Mouse (Mus musculus): ENCODE results near the gene Methig1. TPM values are rescaled to one million over a fixed set of nuclear protein-coding genes. Genes with fewer than 3 reads are reported as not detected.

The Methig1 gene
- polyA plus RNA-seq, 1 experiment from 2014 or later = 0.13 TPM

DNA sequence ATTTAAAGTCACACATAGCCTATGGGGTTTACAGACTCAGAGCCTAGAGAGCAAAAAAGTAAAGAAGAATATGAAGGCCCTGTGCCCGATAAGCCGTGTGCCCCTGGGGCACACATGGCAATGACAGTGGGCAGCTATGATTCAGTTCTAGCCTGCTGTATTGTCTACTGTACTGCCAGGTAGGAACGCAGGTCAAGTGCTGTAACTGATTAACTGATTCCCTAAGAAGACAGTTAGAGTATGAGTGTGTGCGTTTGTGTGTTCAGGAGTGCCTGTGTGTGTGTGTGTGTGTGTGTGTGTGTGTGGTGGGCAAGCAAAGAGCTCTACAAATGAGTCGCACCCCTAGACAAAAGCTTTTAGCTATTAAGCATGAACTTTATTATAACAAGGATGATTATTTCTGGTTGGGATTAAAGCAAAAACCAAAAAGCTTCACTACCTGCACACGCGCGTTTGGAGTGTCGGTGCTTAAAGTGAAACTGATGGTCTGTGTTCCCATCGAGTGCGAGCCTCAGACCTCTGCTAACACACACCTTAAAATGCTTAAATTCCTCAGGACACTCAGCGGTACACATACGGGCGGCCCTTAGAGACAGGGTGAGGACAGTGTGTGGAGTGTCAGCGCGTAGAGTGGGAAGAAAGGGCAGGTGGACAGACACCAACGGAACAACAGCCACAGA lies 34.7 kb downstream of the Methig1 start:
- WGBS (ENCODE audit: insufficient replicate concordance) = 85% methylated on average over 17 of the region's 17 CpGs
- Histone ChIP-seq H3K27ac (ENCODE audit: low read length) (peak overlapping the region; percentile 25), H3K36me3 (ENCODE audit: control insufficient read depth, insufficient read depth) (no peaks in the 10 kb centered on the region), H3K4me3 (ENCODE audit: low read depth, low read length) (no peak overlapping the region), H3K27me3 (ENCODE audit: control insufficient read depth, insufficient read depth, low read depth, low read length) (no peaks in the 10 kb centered on the region), H3K4me1 (ENCODE audit: control insufficient read depth, low read depth, low read length) (peaks cover 34% of the 10 kb centered on the region), H3K9ac (ENCODE audit: low read depth, low read length) (no peak overlapping the region), H3K9me3 (replicated peaks; ENCODE audit: control insufficient read depth, low read length) (no peaks in the 10 kb centered on the region), H3K4me2 (ENCODE audit: low read depth, low read length) (no peak overlapping the region)
- ATAC-seq (ENCODE audit: low read depth) = peak; percentile 39; the same call in 1 of the 2 replicates

DNA sequence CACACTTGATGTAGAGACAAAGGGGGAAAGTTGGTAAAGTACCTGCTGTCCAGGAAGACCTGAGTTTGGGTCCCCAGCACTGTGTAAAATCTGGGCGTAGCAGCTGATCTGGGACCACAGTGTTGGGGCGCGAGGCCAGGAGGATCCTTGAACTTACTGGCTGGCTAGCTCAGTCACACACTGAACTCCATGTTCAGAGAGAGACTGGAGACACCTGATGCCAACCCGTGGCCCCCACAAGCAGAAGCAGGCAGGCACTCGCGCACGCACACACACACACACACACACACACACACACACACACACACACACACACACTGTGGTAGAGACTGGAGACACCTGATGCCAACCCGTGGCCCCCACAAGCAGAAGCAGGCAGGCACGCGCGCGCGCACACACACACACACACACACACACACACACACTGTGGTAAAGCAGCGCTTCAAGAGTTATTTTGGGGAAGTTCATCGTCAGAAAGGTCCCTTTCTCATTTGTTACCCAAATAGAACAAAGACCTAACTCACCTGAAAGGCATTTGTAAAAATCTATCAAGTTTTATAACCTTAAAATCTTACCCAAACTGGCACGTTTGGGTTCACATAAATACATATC lies 35.4 kb downstream of the Methig1 start:
- Histone ChIP-seq H3K9me3 (replicated peaks; ENCODE audit: control insufficient read depth, low read length) (no peaks in the 10 kb centered on the region), H3K36me3 (ENCODE audit: control insufficient read depth, insufficient read depth) (peaks cover 6% of the 10 kb centered on the region; the same call in 1 of the 2 replicates), H3K4me3 (ENCODE audit: low read depth, low read length) (no peak overlapping the region), H3K27me3 (ENCODE audit: control insufficient read depth, insufficient read depth, low read depth, low read length) (no peaks in the 10 kb centered on the region), H3K4me2 (ENCODE audit: low read depth, low read length) (no peak overlapping the region), H3K9ac (ENCODE audit: low read depth, low read length) (no peak overlapping the region), H3K27ac (ENCODE audit: low read length) (no peak overlapping the region), H3K4me1 (ENCODE audit: control insufficient read depth, low read depth, low read length) (peaks cover 39% of the 10 kb centered on the region)
- no peak for ATAC-seq (ENCODE audit: low read depth)
- 70% methylated on average over 16 of the region's 16 CpGs for WGBS (ENCODE audit: insufficient replicate concordance)

DNA sequence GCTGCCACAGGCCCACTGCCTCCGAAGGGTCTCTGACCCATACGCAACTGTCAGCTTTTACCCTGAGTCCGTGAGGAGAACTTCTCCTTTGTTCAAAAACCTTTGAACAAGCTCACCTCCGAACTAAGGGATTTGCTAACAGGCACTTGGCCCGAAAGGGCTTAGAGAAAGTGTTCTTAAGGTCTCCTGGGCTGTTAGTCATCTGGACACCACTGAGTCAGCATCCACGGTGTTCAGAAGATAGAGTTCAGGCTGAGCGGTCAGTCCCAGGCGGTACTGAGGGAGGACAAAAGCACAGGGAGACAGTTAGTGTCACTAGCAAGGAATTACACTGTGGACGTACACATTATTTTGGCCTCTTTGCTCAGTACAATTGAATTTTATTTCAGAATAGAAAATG lies 35.9 kb downstream of the Methig1 start:
- H3K4me1 ChIP-seq (ENCODE audit: control insufficient read depth, low read depth, low read length) = peaks cover 39% of the 10 kb centered on the region
- ATAC-seq (ENCODE audit: low read depth) = no peak

DNA sequence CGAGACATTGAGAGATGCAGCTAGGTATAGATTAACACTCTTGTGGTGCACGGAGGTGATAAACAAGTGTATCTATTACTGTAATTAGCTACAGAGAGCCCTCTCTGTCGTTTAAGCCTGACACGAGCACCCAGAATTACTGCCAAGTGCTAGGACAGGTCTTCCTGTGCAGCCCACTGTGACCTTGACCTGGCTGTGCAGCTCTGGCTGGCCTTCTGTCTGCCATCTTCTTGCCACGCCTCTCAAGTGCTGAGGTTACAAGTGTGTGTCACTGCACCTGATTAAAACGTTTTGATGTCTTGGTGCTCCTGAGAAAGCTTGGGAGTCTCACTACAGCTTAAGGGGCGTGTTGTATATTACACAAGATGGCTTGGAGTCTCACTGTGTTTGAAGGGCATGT lies 38.1 kb downstream of the Methig1 start:
- peak; percentile 33 for ATAC-seq (ENCODE audit: low read depth)
- 30% methylated on average over 7 of the region's 7 CpGs for WGBS (ENCODE audit: insufficient replicate concordance)

More for the DNA sequence above, 35.9 kb downstream of the Methig1 start:
- H3K4me3 ChIP-seq (ENCODE audit: low read depth, low read length) = no peak overlapping the region
- peaks cover 12% of the 10 kb centered on the region for H3K36me3 ChIP-seq (ENCODE audit: control insufficient read depth, insufficient read depth)
- H3K9me3 ChIP-seq (replicated peaks; ENCODE audit: control insufficient read depth, low read length) = no peaks in the 10 kb centered on the region
- H3K9ac ChIP-seq (ENCODE audit: low read depth, low read length) = no peak overlapping the region
- H3K27ac ChIP-seq (ENCODE audit: low read length) = no peak overlapping the region
- WGBS (ENCODE audit: insufficient replicate concordance) = 76% methylated on average over 9 of the region's 9 CpGs
- no peak overlapping the region for H3K4me2 ChIP-seq (ENCODE audit: low read depth, low read length)
- no peaks in the 10 kb centered on the region for H3K27me3 ChIP-seq (ENCODE audit: control insufficient read depth, insufficient read depth, low read depth, low read length)

DNA sequence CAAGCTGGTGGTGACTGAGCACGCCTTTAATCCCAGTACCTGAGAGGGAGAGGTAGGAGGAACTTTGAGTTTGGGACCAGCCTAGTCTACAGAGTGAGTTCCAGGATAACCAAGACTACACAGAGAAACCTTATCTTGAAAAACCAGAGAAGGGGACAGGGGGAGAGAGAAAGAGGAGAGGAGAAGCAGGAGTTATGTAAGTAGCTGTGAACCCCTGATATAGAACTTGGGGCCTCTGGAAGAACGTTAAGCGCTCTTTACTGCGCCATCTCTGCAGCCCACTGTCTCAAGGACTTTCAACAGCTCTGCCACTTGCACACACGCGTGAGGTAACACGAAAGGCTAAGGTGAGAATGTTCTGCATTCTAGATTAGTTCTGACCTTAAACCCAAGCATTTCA lies 38.6 kb downstream of the Methig1 start:
- peak; percentile 78 for ATAC-seq (ENCODE audit: low read depth)
- Histone ChIP-seq H3K36me3 (ENCODE audit: control insufficient read depth, insufficient read depth) (peaks cover 39% of the 10 kb centered on the region), H3K9ac (ENCODE audit: low read depth, low read length) (0 out of 2 replicates have a peak overlapping the region, but pooled peaks have one; percentile 1)

More for the DNA sequence above, 38.1 kb downstream of the Methig1 start:
- H3K4me1 ChIP-seq (ENCODE audit: control insufficient read depth, low read depth, low read length) = peaks cover 39% of the 10 kb centered on the region
- no peak overlapping the region for H3K9ac ChIP-seq (ENCODE audit: low read depth, low read length)
- H3K4me3 ChIP-seq (ENCODE audit: low read depth, low read length) = no peak overlapping the region
- H3K9me3 ChIP-seq (replicated peaks; ENCODE audit: control insufficient read depth, low read length) = no peaks in the 10 kb centered on the region
- peaks cover 33% of the 10 kb centered on the region for H3K36me3 ChIP-seq (ENCODE audit: control insufficient read depth, insufficient read depth)
- no peaks in the 10 kb centered on the region for H3K27me3 ChIP-seq (ENCODE audit: control insufficient read depth, insufficient read depth, low read depth, low read length)
- peak overlapping the region; percentile 69 for H3K27ac ChIP-seq (ENCODE audit: low read length)
- peak overlapping the region; percentile 39 for H3K4me2 ChIP-seq (ENCODE audit: low read depth, low read length)

DNA sequence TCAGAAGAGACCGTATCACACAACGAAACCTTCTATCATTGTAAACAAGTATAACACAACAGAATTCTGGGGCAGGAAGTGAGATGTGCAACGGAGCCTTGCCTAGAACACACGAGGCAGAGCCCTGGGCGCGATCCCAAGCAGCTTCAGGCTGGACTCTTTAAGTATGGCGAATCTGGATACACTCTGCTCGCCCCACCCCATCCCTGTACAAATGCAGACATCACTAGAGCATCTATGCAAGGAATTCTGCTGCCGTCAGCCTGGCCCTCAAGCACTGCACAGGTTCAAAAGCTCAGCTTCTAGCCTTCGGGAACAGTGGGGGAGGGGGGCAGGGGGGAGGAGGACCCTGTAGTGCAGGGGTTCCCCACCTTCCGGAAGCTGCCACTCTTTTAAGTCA lies 40.1 kb downstream of the Methig1 start:
- no peak overlapping the region for H3K4me2 ChIP-seq (ENCODE audit: low read depth, low read length)

More for the DNA sequence above, 38.6 kb downstream of the Methig1 start:
- Histone ChIP-seq H3K4me1 (ENCODE audit: control insufficient read depth, low read depth, low read length) (peaks cover 39% of the 10 kb centered on the region), H3K4me3 (ENCODE audit: low read depth, low read length) (no peak overlapping the region), H3K27ac (ENCODE audit: low read length) (peak overlapping the region; percentile 69), H3K27me3 (ENCODE audit: control insufficient read depth, insufficient read depth, low read depth, low read length) (no peaks in the 10 kb centered on the region), H3K9me3 (replicated peaks; ENCODE audit: control insufficient read depth, low read length) (no peaks in the 10 kb centered on the region), H3K4me2 (ENCODE audit: low read depth, low read length) (peak overlapping the region; percentile 39)
- WGBS (ENCODE audit: insufficient replicate concordance) = 22% methylated on average over 7 of the region's 7 CpGs

DNA sequence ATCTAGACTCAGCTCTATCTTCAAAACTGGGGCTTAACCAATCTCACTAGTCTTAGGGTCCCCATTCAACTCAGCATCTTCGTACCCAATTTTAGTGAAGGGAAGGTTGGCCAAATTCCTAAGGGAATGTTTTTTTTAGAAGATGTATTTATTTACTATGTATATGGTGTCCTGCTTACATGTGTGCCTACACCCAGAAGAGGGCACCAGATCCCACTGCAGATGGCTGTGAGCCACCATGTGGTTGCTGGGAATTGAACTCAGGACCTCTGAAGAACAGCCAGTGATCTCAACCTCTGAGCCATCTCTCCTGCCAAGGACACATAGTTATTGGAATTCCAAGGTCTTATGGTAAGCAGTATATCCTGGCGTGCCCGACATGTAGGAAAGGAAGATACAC lies 42.6 kb downstream of the Methig1 start:
- Histone ChIP-seq H3K4me1 (ENCODE audit: control insufficient read depth, low read depth, low read length) (peaks cover 26% of the 10 kb centered on the region), H3K27ac (ENCODE audit: low read length) (no peak overlapping the region), H3K27me3 (ENCODE audit: control insufficient read depth, insufficient read depth, low read depth, low read length) (no peaks in the 10 kb centered on the region), H3K4me3 (ENCODE audit: low read depth, low read length) (no peak overlapping the region), H3K4me2 (ENCODE audit: low read depth, low read length) (no peak overlapping the region), H3K9me3 (replicated peaks; ENCODE audit: control insufficient read depth, low read length) (no peaks in the 10 kb centered on the region), H3K36me3 (ENCODE audit: control insufficient read depth, insufficient read depth) (peaks cover 78% of the 10 kb centered on the region), H3K9ac (ENCODE audit: low read depth, low read length) (no peak overlapping the region)
- no peak for ATAC-seq (ENCODE audit: low read depth)
- WGBS (ENCODE audit: insufficient replicate concordance) = 96% methylated on average over 3 of the region's 3 CpGs

More for the DNA sequence above, 40.1 kb downstream of the Methig1 start:
- no peak overlapping the region for H3K4me3 ChIP-seq (ENCODE audit: low read depth, low read length)
- H3K27ac ChIP-seq (ENCODE audit: low read length) = peak overlapping the region; percentile 69; the same call in 1 of the 2 replicates
- WGBS (ENCODE audit: insufficient replicate concordance) = 86% methylated on average over 11 of the region's 11 CpGs
- no peak for ATAC-seq (ENCODE audit: low read depth)
- no peak overlapping the region for H3K9ac ChIP-seq (ENCODE audit: low read depth, low read length)
- H3K4me1 ChIP-seq (ENCODE audit: control insufficient read depth, low read depth, low read length) = peaks cover 37% of the 10 kb centered on the region
- peaks cover 53% of the 10 kb centered on the region for H3K36me3 ChIP-seq (ENCODE audit: control insufficient read depth, insufficient read depth)
- no peaks in the 10 kb centered on the region for H3K9me3 ChIP-seq (replicated peaks; ENCODE audit: control insufficient read depth, low read length)
- no peaks in the 10 kb centered on the region for H3K27me3 ChIP-seq (ENCODE audit: control insufficient read depth, insufficient read depth, low read depth, low read length)

DNA sequence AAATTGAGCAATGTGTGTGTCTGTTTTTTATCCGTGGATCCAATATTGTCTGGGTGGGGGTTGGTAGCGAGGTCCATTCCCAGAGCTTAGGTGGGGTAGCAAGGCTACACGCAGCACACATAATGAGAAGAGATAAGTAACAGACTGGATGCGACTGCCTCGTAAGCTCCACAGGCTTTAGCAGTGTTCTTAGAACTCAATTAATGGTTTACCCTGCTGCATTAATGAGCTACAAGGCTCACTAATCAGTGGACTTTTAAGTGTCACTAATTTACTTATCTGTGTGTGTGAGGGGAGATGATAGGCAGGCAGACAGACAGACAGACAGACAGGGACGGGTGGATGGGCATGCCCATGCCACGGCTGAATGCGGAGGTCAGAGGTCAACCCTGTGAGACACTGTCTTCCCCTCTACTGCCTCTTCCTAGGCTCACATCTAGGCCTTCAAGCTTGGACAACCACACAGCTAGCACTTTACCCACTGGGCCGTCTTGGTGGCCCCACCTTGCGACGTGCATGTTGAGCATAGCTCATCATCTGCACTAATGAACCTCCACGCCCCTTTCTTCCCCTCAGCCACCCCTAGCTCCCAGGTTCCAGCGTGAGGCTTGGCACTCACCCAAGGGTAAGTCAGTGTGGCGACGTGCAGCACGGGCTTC lies 47.8 kb downstream of the Methig1 start:
- 76% methylated on average over 16 of the region's 16 CpGs for WGBS (ENCODE audit: insufficient replicate concordance)

More for the DNA sequence above, 47.8 kb downstream of the Methig1 start:
- Histone ChIP-seq H3K4me2 (ENCODE audit: low read depth, low read length) (no peak overlapping the region), H3K36me3 (ENCODE audit: control insufficient read depth, insufficient read depth) (peaks cover 95% of the 10 kb centered on the region), H3K4me1 (ENCODE audit: control insufficient read depth, low read depth, low read length) (peaks cover 30% of the 10 kb centered on the region), H3K4me3 (ENCODE audit: low read depth, low read length) (no peak overlapping the region), H3K27me3 (ENCODE audit: control insufficient read depth, insufficient read depth, low read depth, low read length) (no peaks in the 10 kb centered on the region), H3K27ac (ENCODE audit: low read length) (no peak overlapping the region), H3K9ac (ENCODE audit: low read depth, low read length) (no peak overlapping the region), H3K9me3 (replicated peaks; ENCODE audit: control insufficient read depth, low read length) (no peaks in the 10 kb centered on the region)
- no peak for ATAC-seq (ENCODE audit: low read depth)

All from liver, embryonic 16.5 days (tissue).